Comparison of ENCODE assay signal across 11 mouse cellular contexts in the genomic region with DNA sequence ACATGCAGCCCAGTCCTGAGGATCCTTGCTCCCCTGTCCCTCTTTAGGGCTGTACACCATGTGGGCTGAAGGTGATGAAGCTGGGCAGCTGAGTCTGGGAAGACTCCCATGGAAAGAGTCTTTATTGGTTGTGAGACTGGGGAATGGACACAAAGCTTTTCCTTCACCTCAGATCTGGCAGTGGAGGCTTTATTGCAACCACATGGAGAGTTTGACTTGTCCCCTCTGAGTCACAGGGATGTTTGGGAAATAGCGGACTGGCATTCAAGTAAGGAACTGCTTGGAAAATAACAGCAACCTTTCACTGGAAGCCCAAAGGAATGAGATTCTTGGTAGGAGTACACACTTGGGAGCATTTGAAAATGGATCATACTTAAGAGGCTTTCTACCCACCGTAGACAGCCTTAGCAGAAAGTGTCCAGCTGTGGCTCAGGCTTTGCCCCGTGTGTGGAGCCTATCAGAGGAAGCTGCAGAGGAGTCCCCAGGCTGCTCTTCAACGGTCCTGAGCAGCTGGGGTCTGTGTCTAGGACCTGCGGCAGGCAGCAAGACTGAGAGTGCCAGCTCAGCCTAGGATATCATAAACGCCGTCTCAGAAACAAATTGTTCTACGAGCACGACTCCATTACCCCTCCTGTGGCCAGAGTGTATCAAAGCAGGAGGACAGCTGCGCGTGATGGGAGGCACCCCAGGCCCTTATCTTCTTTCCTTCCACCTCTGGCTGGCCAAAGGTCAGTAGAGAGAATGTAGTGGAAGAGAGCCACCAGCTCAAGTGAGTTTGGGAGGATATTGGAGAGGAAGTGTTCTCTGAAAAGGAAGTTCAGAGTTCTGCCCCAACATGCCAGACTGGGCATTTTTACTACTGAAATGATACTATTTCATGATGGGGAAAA. TPM values are rescaled to one million over a fixed set of nuclear protein-coding genes. Genes with fewer than 3 reads are reported as not detected.
A peak's percentile ranks its signal among the peaks of the same experiment; 100 is the strongest.
DNase-seq lines count a peak whose midpoint lies in the region; ATAC-seq lines count a peak whose summit lies in the region.
"Had no signal": no experiment of that assay in that cellular context is flagged by ENCODE, and none has a peak within 500 bp of the region (broad histone marks: within the 10 kb centered on the region; RNA-seq: fewer than 3 reads in every experiment).

No protein-coding gene starts in this region.

- DNase-seq in urinary bladder, postnatal 14 days (ENCODE audit: low spot score): peak; percentile 22
- DNase-seq in urinary bladder, adult 2 months (ENCODE audit: low spot score): no peak
- peak; percentile 80 for DNase-seq in yolk sac, embryonic 10.5 days (ENCODE audit: low spot score)
- DNase-seq in right cerebral cortex, postnatal 14 days: no peak
- no peak for DNase-seq in frontal cortex, postnatal 14 days (ENCODE audit: low spot score in 2 of 2)
- DNase-seq in layer of hippocampus, postnatal 36 days: no peak
- DNase-seq: adrenal gland, adult 8-10 months had no signal

- H3K9me3 ChIP-seq in heart, embryonic 12.5 days (replicated peaks): no peaks in the 10 kb centered on the region
- H3K9me3 ChIP-seq in liver, embryonic 16.5 days (replicated peaks; ENCODE audit: control insufficient read depth, low read length): no peaks in the 10 kb centered on the region
- H3K9me3 ChIP-seq: embryonic facial prominence, embryonic 15.5 days; limb, embryonic 12.5 days had no signal

- 21% methylated on average over 11 of the region's 11 CpGs for WGBS in heart, embryonic 12.5 days
- WGBS in liver, embryonic 16.5 days (ENCODE audit: insufficient replicate concordance): 13% methylated on average over 11 of the region's 11 CpGs

- H3K4me1 ChIP-seq in heart, embryonic 12.5 days (replicated peaks): peaks cover 15% of the 10 kb centered on the region
- no peaks in the 10 kb centered on the region for H3K4me1 ChIP-seq in liver, embryonic 16.5 days (ENCODE audit: control insufficient read depth, low read depth, low read length)

- no peak overlapping the region for H3K4me3 ChIP-seq in heart, embryonic 12.5 days
- no peak overlapping the region for H3K4me3 ChIP-seq in liver, embryonic 16.5 days (ENCODE audit: low read depth, low read length)
- H3K4me3 ChIP-seq: embryonic facial prominence, embryonic 15.5 days; limb, embryonic 12.5 days had no signal

- H3K27ac ChIP-seq in heart, embryonic 12.5 days (ENCODE audit: poor library complexity, severe bottlenecking): no peak overlapping the region
- H3K27ac ChIP-seq in liver, embryonic 16.5 days (ENCODE audit: low read length): no peak overlapping the region
- H3K27ac ChIP-seq: embryonic facial prominence, embryonic 15.5 days; limb, embryonic 12.5 days had no signal

- ATAC-seq in heart, embryonic 12.5 days (ENCODE audit: insufficient number of reproducible peaks, low FRiP score): peak; percentile 45; the same call in 1 of the 2 replicates
- peak; percentile 48; the same call in 1 of the 2 replicates for ATAC-seq in liver, embryonic 16.5 days (ENCODE audit: low read depth)

- H3K36me3 ChIP-seq in heart, embryonic 12.5 days: no peaks in the 10 kb centered on the region
- H3K36me3 ChIP-seq in liver, embryonic 16.5 days (ENCODE audit: control insufficient read depth, insufficient read depth): no peaks in the 10 kb centered on the region
- H3K36me3 ChIP-seq: embryonic facial prominence, embryonic 15.5 days; limb, embryonic 12.5 days had no signal

- peak overlapping the region; percentile 41 for H3K4me2 ChIP-seq in heart, embryonic 12.5 days
- no peak overlapping the region for H3K4me2 ChIP-seq in liver, embryonic 16.5 days (ENCODE audit: low read depth, low read length)
- H3K4me2 ChIP-seq: embryonic facial prominence, embryonic 15.5 days; limb, embryonic 12.5 days had no signal

- no peaks in the 10 kb centered on the region for H3K27me3 ChIP-seq in heart, embryonic 12.5 days (replicated peaks)
- H3K27me3 ChIP-seq in liver, embryonic 16.5 days (ENCODE audit: control insufficient read depth, insufficient read depth, low read depth, low read length): no peaks in the 10 kb centered on the region
- H3K27me3 ChIP-seq: embryonic facial prominence, embryonic 15.5 days; limb, embryonic 12.5 days had no signal

- H3K9ac ChIP-seq in heart, embryonic 12.5 days: no peak overlapping the region
- no peak overlapping the region for H3K9ac ChIP-seq in liver, embryonic 16.5 days (ENCODE audit: low read depth, low read length)
- H3K9ac ChIP-seq: embryonic facial prominence, embryonic 15.5 days; limb, embryonic 12.5 days had no signal

RNA-seq across cellular contexts. Expression of a gene that starts 23.9 kb away (rescaled TPM):
- 16.0 and 23.9 TPM in 2 replicates for polyA plus RNA-seq in urinary bladder, adult 2 months (2012; rRNA removed)
- 7.4 and 8.3 TPM in 2 replicates for polyA plus RNA-seq in heart, embryonic 12.5 days (2016; fragmentation: Nextera tagmentation; extraction: Ambion mirVana)
- 0.82 and 0.92 TPM in 2 replicates for polyA plus RNA-seq in liver, embryonic 16.5 days (2015; fragmentation: Nextera tagmentation; extraction: Ambion mirVana)
- total RNA-seq in layer of hippocampus, postnatal 36 days (2021): 10 to 100 TPM; 26.9 to 27.9 TPM

RNA-seq across cellular contexts. Expression of a gene that starts 29.0 kb away (rescaled TPM):
- polyA plus RNA-seq in urinary bladder, adult 2 months (2012; rRNA removed): not detected in 2 replicates
- not detected in 2 replicates for polyA plus RNA-seq in heart, embryonic 12.5 days (2016; fragmentation: Nextera tagmentation; extraction: Ambion mirVana)
- not detected in 2 replicates for polyA plus RNA-seq in liver, embryonic 16.5 days (2015; fragmentation: Nextera tagmentation; extraction: Ambion mirVana)
- not detected for total RNA-seq in layer of hippocampus, postnatal 36 days (2021)
- total RNA-seq: adrenal gland, adult 8-10 months had no signal
- polyA plus RNA-seq: embryonic facial prominence, embryonic 15.5 days; limb, embryonic 12.5 days had no signal

Comparison
In these comparisons a context has a peak if more than half of its experiments do, and no peak if none do; other contexts are left out.
1. DNase-seq: peak in urinary bladder, postnatal 14 days (single experiment) and yolk sac, embryonic 10.5 days (single experiment); none in urinary bladder, adult 2 months (single experiment), right cerebral cortex, postnatal 14 days (single experiment), frontal cortex, postnatal 14 days (0 of 2) and layer of hippocampus, postnatal 36 days (0 of 2).